Mouse (Mus musculus): ENCODE data around the gene Ssr1.

The Ssr1 gene

GRCm38 (mm10) chr13:37918336-37919261 is 75.4 kb downstream of the Ssr1 start:
- no peak for DNase-seq (ENCODE audit: low read depth, low spot score)

Measured in mesoderm, embryonic 11.5 days (tissue).